Mouse (Mus musculus): Measurements from ENCODE around the gene Rbm20. TPM values are rescaled to one million over a fixed set of nuclear protein-coding genes. Genes with fewer than 3 reads are reported as not detected.
"Not testable (repeated sequence)": the region's sequence is repeated elsewhere in the genome, so short reads cannot be mapped to it uniquely, and the experiment has no call there.

The Rbm20 gene
- total and polyA plus RNA-seq, 2 experiments from 2014 or later: 1.4 to 3.4 TPM

DNA sequence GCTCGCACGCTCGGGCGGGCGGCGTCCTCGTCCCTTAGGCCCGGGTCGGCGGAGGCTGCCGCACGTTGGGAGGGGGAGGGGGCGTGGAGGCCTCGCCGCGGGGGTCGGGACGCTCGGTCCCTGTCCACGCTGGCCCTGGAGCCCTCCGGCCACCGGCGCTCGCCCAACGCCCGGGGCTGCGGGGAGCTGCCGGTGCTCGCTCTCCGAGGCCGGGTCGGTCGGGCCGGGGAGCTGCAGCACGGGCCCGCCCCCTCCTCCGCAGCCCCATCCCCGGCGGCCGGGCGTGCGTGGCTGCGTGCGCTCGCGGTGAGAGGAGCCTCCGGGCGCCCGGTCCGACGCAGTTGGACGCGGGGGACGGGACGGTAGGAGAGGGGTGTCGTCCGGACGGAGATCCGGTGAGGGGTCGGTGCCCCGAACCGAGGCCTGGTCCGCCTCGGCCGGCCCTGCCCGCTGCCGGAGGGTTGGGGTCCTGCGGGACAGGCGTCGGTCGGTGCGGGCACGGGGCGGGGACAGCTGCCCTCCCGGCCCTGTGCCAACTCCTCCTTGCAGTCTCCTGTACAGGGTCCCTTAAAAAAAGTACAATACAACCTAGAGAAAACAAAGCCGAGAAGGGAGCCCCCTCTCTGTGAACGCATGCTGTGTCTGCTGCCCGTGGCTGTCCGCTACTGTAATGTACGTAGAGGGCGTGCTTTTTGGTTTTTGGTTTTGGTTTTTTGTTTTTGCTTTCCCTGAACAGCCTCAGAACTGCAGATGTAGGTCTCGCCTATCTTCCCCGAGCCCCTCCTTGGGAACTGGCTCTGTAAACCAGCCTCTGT lies 226.6 kb downstream of the Rbm20 start:
- Histone ChIP-seq H3K27me3 (ENCODE audit: insufficient read depth, low read length) (no peaks in the 10 kb centered on the region), H3K4me2 (ENCODE audit: low read depth) (peak overlapping the region; percentile 81), H3K4me3 (ENCODE audit: low read depth, low read length) (peak overlapping the region; percentile 94), H3K36me3 (ENCODE audit: insufficient read depth) (no peaks in the 10 kb centered on the region), H3K4me1 (ENCODE audit: insufficient read depth) (peaks cover 15% of the 10 kb centered on the region), H3K9me3 (ENCODE audit: low read length) (no peaks in the 10 kb centered on the region), H3K27ac (ENCODE audit: low read depth, low read length) (peak overlapping the region; percentile 91), H3K9ac (peak overlapping the region; percentile 84)
- peak; percentile 66 for TF ChIP-seq CTCF (IDR thresholded peaks at IDR 0.05; ENCODE audit: low read depth)
- ATAC-seq (peak; percentile 72), DNase-seq (peak; percentile 76)
- under 1% methylated on average over 76 of the region's 83 CpGs for WGBS

DNA sequence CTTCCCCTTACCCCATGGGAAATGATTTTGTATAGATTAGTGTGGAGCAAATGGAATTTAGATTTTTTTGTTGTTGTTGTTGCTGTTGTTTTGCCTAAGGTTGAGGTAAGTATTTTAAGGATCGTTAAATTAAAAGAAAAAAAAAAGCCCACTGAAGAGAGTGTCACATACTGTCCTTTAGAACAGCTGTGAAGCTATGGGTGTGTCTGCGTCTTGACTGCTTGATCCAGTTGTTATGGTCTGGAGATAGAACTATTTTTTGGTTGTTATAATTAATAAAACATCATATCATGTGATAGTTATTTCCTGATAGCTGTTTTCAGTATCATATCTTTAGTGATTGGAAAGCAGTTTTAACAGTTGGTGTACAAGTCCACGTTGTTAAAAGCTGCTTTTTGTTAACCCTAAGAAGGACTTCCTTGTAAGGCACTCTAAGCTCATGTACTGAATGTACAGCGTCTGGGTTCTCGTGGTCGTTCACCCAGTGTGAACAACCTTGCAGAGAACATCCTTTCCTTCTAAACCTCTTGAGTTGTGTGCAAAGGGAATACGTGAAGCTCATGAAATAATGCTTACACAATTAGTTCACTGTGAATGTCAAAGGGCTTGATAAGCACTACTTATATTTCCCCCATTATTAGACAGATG lies 227.9 kb downstream of the Rbm20 start:
- no peaks in the 10 kb centered on the region for H3K9me3 ChIP-seq (ENCODE audit: low read length)
- H3K9ac ChIP-seq: peak overlapping the region; percentile 84; the same call in 1 of the 2 replicates
- peaks cover 6% of the 10 kb centered on the region; the same call in 1 of the 2 replicates for H3K36me3 ChIP-seq (ENCODE audit: insufficient read depth)
- no peak for TF ChIP-seq CTCF (IDR thresholded peaks at IDR 0.05; ENCODE audit: low read depth)
- no peaks in the 10 kb centered on the region for H3K27me3 ChIP-seq (ENCODE audit: insufficient read depth, low read length)
- WGBS: 41% methylated on average over 7 of the region's 7 CpGs
- peak overlapping the region; percentile 94 for H3K4me3 ChIP-seq (ENCODE audit: low read depth, low read length)
- peak overlapping the region; percentile 81 for H3K4me2 ChIP-seq (ENCODE audit: low read depth)
- no peak overlapping the region for H3K27ac ChIP-seq (ENCODE audit: low read depth, low read length)
- no peak for DNase-seq
- ATAC-seq: no peak
- peaks cover 15% of the 10 kb centered on the region for H3K4me1 ChIP-seq (ENCODE audit: insufficient read depth)

DNA sequence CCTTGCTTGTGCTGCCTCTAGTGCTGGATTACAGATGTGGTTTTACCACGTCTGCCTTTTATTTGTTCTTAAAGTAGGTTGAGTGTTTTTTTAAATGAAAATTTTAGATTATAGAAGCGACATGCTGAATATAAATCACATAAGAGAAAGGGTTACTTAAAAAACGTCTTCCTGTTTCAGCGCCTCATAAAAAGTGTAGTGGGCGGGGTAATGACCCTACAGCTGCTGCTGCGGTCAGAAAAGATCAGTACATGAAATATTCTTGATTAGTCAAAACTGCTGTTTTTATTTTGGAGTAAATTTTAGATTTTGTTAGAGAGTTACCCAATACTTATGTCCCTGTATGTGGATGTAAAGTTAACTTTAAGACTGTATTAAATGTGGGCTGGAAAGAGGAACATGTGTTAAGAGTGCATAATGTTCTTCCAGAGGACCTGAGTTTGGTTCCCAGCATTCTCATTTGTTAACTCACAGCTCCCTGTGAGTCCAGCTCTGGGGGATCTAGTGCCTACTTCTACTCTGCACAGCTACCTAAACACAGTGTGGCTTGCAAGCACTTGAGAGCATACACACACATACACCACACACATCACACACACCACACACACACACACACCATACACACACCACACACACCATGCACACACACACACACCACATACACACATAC lies 229.1 kb downstream of the Rbm20 start:
- H3K9me3 ChIP-seq (ENCODE audit: low read length): no peaks in the 10 kb centered on the region
- H3K27ac ChIP-seq (ENCODE audit: low read depth, low read length): no peak overlapping the region
- H3K4me2 ChIP-seq (ENCODE audit: low read depth): peak overlapping the region; percentile 16
- H3K4me3 ChIP-seq (ENCODE audit: low read depth, low read length): no peak overlapping the region
- no peak overlapping the region for H3K9ac ChIP-seq
- TF ChIP-seq CTCF (IDR thresholded peaks at IDR 0.05; ENCODE audit: low read depth): no peak
- no peak for ATAC-seq
- H3K36me3 ChIP-seq (ENCODE audit: insufficient read depth): peaks cover 8% of the 10 kb centered on the region
- WGBS: 60% methylated on average over 6 of the region's 6 CpGs
- H3K4me1 ChIP-seq (ENCODE audit: insufficient read depth): peaks cover 15% of the 10 kb centered on the region
- DNase-seq: no peak
- H3K27me3 ChIP-seq (ENCODE audit: insufficient read depth, low read length): no peaks in the 10 kb centered on the region

DNA sequence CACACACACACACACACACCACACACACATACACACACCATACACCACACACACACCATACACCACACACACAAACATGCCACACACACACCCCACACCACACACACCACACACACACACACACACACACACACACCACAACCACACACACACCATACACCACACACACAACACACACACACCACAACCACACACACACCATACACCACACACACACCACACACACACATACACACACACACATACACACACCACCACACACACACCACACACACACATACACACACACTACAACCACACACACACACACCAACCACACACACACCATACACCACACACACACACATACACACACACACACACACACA lies 229.6 kb downstream of the Rbm20 start:
- not testable (repeated sequence) for H3K4me3 ChIP-seq (ENCODE audit: low read depth, low read length); DNase-seq; H3K4me2 ChIP-seq (ENCODE audit: low read depth); H3K9ac ChIP-seq; H3K27me3 ChIP-seq (ENCODE audit: insufficient read depth, low read length); ATAC-seq; H3K27ac ChIP-seq (ENCODE audit: low read depth, low read length); H3K9me3 ChIP-seq (ENCODE audit: low read length)
- peaks cover 12% of the 10 kb centered on the region for H3K36me3 ChIP-seq (ENCODE audit: insufficient read depth)
- H3K4me1 ChIP-seq (ENCODE audit: insufficient read depth): peaks cover 15% of the 10 kb centered on the region

DNA sequence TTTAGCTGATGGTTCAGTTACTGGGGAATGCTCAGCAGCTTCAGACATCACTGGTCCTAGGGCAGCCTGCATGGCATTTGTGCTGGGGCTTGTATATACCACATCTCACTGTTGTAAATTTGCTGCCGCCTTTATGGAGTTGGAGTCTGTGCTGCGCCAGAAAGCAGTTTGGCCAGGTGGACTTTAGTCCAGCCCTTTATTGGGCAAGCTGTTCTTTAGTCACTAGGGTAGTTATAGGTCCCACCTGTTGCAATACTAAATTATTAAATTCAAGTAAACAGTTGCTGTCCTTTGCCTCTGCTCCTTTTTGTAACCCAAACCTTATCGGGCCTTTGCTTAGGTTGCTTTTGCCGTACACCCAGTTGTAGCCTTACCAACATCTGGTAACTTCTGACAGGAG lies 237.8 kb downstream of the Rbm20 start:
- TF ChIP-seq CTCF (IDR thresholded peaks at IDR 0.05; ENCODE audit: low read depth): no peak
- no peaks in the 10 kb centered on the region for H3K4me1 ChIP-seq (ENCODE audit: insufficient read depth)
- H3K9me3 ChIP-seq (ENCODE audit: low read length): no peaks in the 10 kb centered on the region
- H3K36me3 ChIP-seq (ENCODE audit: insufficient read depth): peaks cover 66% of the 10 kb centered on the region
- no peak overlapping the region for H3K27ac ChIP-seq (ENCODE audit: low read depth, low read length)
- H3K4me3 ChIP-seq (ENCODE audit: low read depth, low read length): no peak overlapping the region
- no peak overlapping the region for H3K4me2 ChIP-seq (ENCODE audit: low read depth)
- ATAC-seq: no peak
- no peaks in the 10 kb centered on the region for H3K27me3 ChIP-seq (ENCODE audit: insufficient read depth, low read length)
- H3K9ac ChIP-seq: no peak overlapping the region
- WGBS: 96% methylated on average over 4 of the region's 4 CpGs
- no peak for DNase-seq

Other genes starting within 250 kb of the Rbm20 start
- 7.5 and 7.6 TPM in 2 replicates for gene Dusp5, start 148.2 kb upstream of the Rbm20 start, total RNA-seq (2014; rRNA removed)
- gene Dusp5, start 148.2 kb upstream of the Rbm20 start, polyA plus RNA-seq (2015; fragmentation: Nextera tagmentation; extraction: Ambion mirVana): 3.9 and 5.0 TPM in 2 replicates
- gene Nutf2-ps1, start 88.2 kb upstream of the Rbm20 start, total RNA-seq (2014; rRNA removed): 72.1 and 78.8 TPM in 2 replicates
- 184 and 209 TPM in 2 replicates for gene Nutf2-ps1, start 88.2 kb upstream of the Rbm20 start, polyA plus RNA-seq (2015; fragmentation: Nextera tagmentation; extraction: Ambion mirVana)
- gene Smc3, start 76.9 kb upstream of the Rbm20 start, total RNA-seq (2014; rRNA removed): 35.5 and 41.4 TPM in 2 replicates
- 36.9 and 47.0 TPM in 2 replicates for gene Smc3, start 76.9 kb upstream of the Rbm20 start, polyA plus RNA-seq (2015; fragmentation: Nextera tagmentation; extraction: Ambion mirVana)
- gene Pdcd4, start 214.9 kb downstream of the Rbm20 start, total RNA-seq (2014; rRNA removed): 24.4 and 32.3 TPM in 2 replicates
- 55.1 and 82.7 TPM in 2 replicates for gene Pdcd4, start 214.9 kb downstream of the Rbm20 start, polyA plus RNA-seq (2015; fragmentation: Nextera tagmentation; extraction: Ambion mirVana)

Data from forebrain, postnatal 0 days (tissue).